9 mouse cellular contexts compared by ENCODE assay signal in the genomic region with DNA sequence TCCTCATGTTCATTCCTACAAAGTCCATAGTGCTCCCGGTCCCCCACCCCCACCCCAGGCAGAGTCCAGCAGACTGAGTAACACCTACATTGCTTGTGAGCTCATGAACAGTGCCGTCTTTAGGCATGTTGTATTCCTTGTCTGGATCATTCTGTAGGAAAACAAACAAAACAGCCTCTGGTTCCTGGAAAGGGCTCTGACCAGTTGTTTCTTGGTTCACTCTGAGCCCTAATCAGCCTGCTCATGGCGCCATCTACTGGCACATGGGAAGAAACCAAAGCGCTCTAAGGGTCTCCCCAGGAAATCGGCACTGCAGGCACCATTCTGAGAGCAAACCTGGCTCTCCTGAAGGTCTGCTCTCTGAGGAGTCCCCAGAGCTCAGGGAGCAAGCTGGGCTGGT. TPM values are rescaled to one million over a fixed set of nuclear protein-coding genes. Genes with fewer than 3 reads are reported as not detected.
A peak's percentile ranks its signal among the peaks of the same experiment; 100 is the strongest.
DNase-seq lines count a peak whose midpoint lies in the region; ATAC-seq and TF ChIP-seq lines count a peak whose summit lies in the region.
"Had no signal": no experiment of that assay in that cellular context is flagged by ENCODE, and none has a peak within 500 bp of the region (broad histone marks: within the 10 kb centered on the region; RNA-seq: fewer than 3 reads in every experiment).

No protein-coding gene starts in this region.

- no peaks in the 10 kb centered on the region for H3K9me3 ChIP-seq in forebrain, embryonic 13.5 days (replicated peaks)
- H3K9me3 ChIP-seq in forebrain, embryonic 11.5 days (ENCODE audit: control insufficient read depth, low read length): no peaks in the 10 kb centered on the region
- no peaks in the 10 kb centered on the region for H3K9me3 ChIP-seq in lung, embryonic 15.5 days
- H3K9me3 ChIP-seq in stomach, embryonic 15.5 days: no peaks in the 10 kb centered on the region
- H3K9me3 ChIP-seq: liver, embryonic 15.5 days had no signal

- no peaks in the 10 kb centered on the region for H3K27me3 ChIP-seq in forebrain, embryonic 13.5 days
- no peaks in the 10 kb centered on the region for H3K27me3 ChIP-seq in forebrain, embryonic 11.5 days (ENCODE audit: control insufficient read depth, insufficient read depth, low read length)
- no peaks in the 10 kb centered on the region for H3K27me3 ChIP-seq in testis, adult 2 months (ENCODE audit: control insufficient read depth, insufficient read depth, low read length)
- H3K27me3 ChIP-seq in lung, embryonic 15.5 days: no peaks in the 10 kb centered on the region
- no peaks in the 10 kb centered on the region for H3K27me3 ChIP-seq in stomach, embryonic 15.5 days (replicated peaks)
- H3K27me3 ChIP-seq: liver, embryonic 15.5 days had no signal

- H3K4me2 ChIP-seq in forebrain, embryonic 13.5 days: no peak overlapping the region
- no peak overlapping the region for H3K4me2 ChIP-seq in forebrain, embryonic 11.5 days (ENCODE audit: low read depth, low read length, severe bottlenecking)
- H3K4me2 ChIP-seq in lung, embryonic 15.5 days: no peak overlapping the region
- H3K4me2 ChIP-seq in stomach, embryonic 15.5 days: no peak overlapping the region
- H3K4me2 ChIP-seq: liver, embryonic 15.5 days had no signal

- 35% methylated on average over 5 of the region's 5 CpGs for WGBS in forebrain, embryonic 13.5 days
- 36% methylated on average over 5 of the region's 5 CpGs for WGBS in forebrain, embryonic 11.5 days
- 27% methylated on average over 5 of the region's 5 CpGs for WGBS in lung, embryonic 15.5 days
- 29% methylated on average over 5 of the region's 5 CpGs for WGBS in stomach, embryonic 15.5 days

- no peak for TF ChIP-seq POLR2A in testis, adult 2 months (IDR thresholded peaks at IDR 0.05; ENCODE audit: control insufficient read depth, low read depth, low read length)

- ATAC-seq in forebrain, embryonic 13.5 days: peak; percentile 27; the same call in 1 of the 2 replicates
- ATAC-seq in forebrain, embryonic 11.5 days (replicated peaks; ENCODE audit: low FRiP score): no peak
- peak; percentile 35; the same call in 1 of the 2 replicates for ATAC-seq in lung, embryonic 15.5 days (ENCODE audit: borderline replicate concordance, extremely low read depth, low FRiP score, low TSS enrichment)
- 0 out of 2 replicates have a peak, but pooled peaks have one; percentile 13 for ATAC-seq in stomach, embryonic 15.5 days (ENCODE audit: insufficient read depth, low FRiP score, low read depth)

- peak; percentile 35; the same call in 1 of the 2 replicates for TF ChIP-seq CTCF in testis, adult 2 months (IDR thresholded peaks at IDR 0.05; ENCODE audit: control insufficient read depth, insufficient read depth, insufficient replicate concordance, low read depth, low read length)

- DNase-seq in forebrain, embryonic 11.5 days (ENCODE audit: low spot score): no peak
- no peak for DNase-seq in testis, postnatal 14 days (ENCODE audit: low spot score)
- peak; percentile 88 for DNase-seq in embryo, embryonic 10.5 days (ENCODE audit: low spot score)
- peak; percentile 80 for DNase-seq in induced T-regulatory cell, adult 2 months (ENCODE audit: low read depth)

- no peak overlapping the region for H3K4me3 ChIP-seq in forebrain, embryonic 13.5 days
- no peak overlapping the region for H3K4me3 ChIP-seq in forebrain, embryonic 11.5 days (ENCODE audit: low read depth, low read length)
- H3K4me3 ChIP-seq in testis, adult 2 months (ENCODE audit: control insufficient read depth, low read depth, low read length): no peak overlapping the region
- H3K4me3 ChIP-seq in lung, embryonic 15.5 days: no peak overlapping the region
- no peak overlapping the region for H3K4me3 ChIP-seq in stomach, embryonic 15.5 days (replicated peaks)
- H3K4me3 ChIP-seq: liver, embryonic 15.5 days had no signal

- H3K4me1 ChIP-seq in forebrain, embryonic 13.5 days: no peaks in the 10 kb centered on the region
- H3K4me1 ChIP-seq in forebrain, embryonic 11.5 days (replicated peaks; ENCODE audit: control insufficient read depth, insufficient read depth, low read length): no peaks in the 10 kb centered on the region
- H3K4me1 ChIP-seq in testis, adult 2 months (ENCODE audit: control insufficient read depth, insufficient read depth, low read length): no peaks in the 10 kb centered on the region; the same call in 1 of the 2 replicates
- H3K4me1 ChIP-seq in lung, embryonic 15.5 days: peaks cover 7% of the 10 kb centered on the region
- H3K4me1 ChIP-seq in stomach, embryonic 15.5 days: peaks cover 7% of the 10 kb centered on the region; the same call in 1 of the 2 replicates

- H3K9ac ChIP-seq in forebrain, embryonic 13.5 days: no peak overlapping the region; the same call in 1 of the 2 replicates
- H3K9ac ChIP-seq in forebrain, embryonic 11.5 days (ENCODE audit: low read length): no peak overlapping the region
- no peak overlapping the region for H3K9ac ChIP-seq in lung, embryonic 15.5 days
- H3K9ac ChIP-seq in stomach, embryonic 15.5 days: no peak overlapping the region
- H3K9ac ChIP-seq: liver, embryonic 15.5 days had no signal

- peaks cover 99% of the 10 kb centered on the region for H3K36me3 ChIP-seq in forebrain, embryonic 13.5 days (ENCODE audit: poor library complexity, severe bottlenecking)
- H3K36me3 ChIP-seq in forebrain, embryonic 11.5 days (ENCODE audit: control insufficient read depth, insufficient read depth, low read length): no peaks in the 10 kb centered on the region; the same call in 1 of the 2 replicates
- peaks cover 1% of the 10 kb centered on the region for H3K36me3 ChIP-seq in testis, adult 2 months (ENCODE audit: control insufficient read depth, insufficient read depth, low read length)
- H3K36me3 ChIP-seq in lung, embryonic 15.5 days: peaks cover 41% of the 10 kb centered on the region
- H3K36me3 ChIP-seq in stomach, embryonic 15.5 days: peaks cover 17% of the 10 kb centered on the region

- H3K27ac ChIP-seq in forebrain, embryonic 13.5 days: no peak overlapping the region
- H3K27ac ChIP-seq in forebrain, embryonic 11.5 days (ENCODE audit: low read depth, low read length): no peak overlapping the region
- H3K27ac ChIP-seq in testis, adult 2 months (ENCODE audit: control insufficient read depth, insufficient read depth, low read depth, low read length): no peak overlapping the region
- no peak overlapping the region for H3K27ac ChIP-seq in lung, embryonic 15.5 days
- H3K27ac ChIP-seq in stomach, embryonic 15.5 days: no peak overlapping the region
- H3K27ac ChIP-seq: liver, embryonic 15.5 days had no signal

RNA-seq across cellular contexts. Expression of gene Exoc7, which starts 12.7 kb away (rescaled TPM):
- polyA plus RNA-seq in forebrain, embryonic 13.5 days (2015; fragmentation: Nextera tagmentation; extraction: Ambion mirVana): 88.9 and 89.2 TPM in 2 replicates
- polyA plus RNA-seq in forebrain, embryonic 11.5 days (2014; fragmentation: Nextera tagmentation; extraction: Ambion mirVana): 67.8 and 71.1 TPM in 2 replicates
- polyA plus RNA-seq in testis, adult 2 months (2012; rRNA removed): 40.3 and 45.3 TPM in 2 replicates
- 58.4 and 63.5 TPM in 2 replicates for polyA plus RNA-seq in lung, embryonic 15.5 days (2015; fragmentation: Nextera tagmentation; extraction: Ambion mirVana)
- polyA plus RNA-seq in stomach, embryonic 15.5 days (2015; fragmentation: Nextera tagmentation; extraction: Ambion mirVana): 52.3 and 52.9 TPM in 2 replicates

RNA-seq across cellular contexts. Expression of gene Galr2, which starts 13.6 kb away (rescaled TPM):
- polyA plus RNA-seq in forebrain, embryonic 13.5 days (2015; fragmentation: Nextera tagmentation; extraction: Ambion mirVana): 0.09 and 0.16 TPM in 2 replicates
- 0.27 TPM in 1 of 2 replicates, not detected in the other for polyA plus RNA-seq in forebrain, embryonic 11.5 days (2014; fragmentation: Nextera tagmentation; extraction: Ambion mirVana)
- polyA plus RNA-seq in testis, adult 2 months (2012; rRNA removed): 0.59 and 0.78 TPM in 2 replicates
- polyA plus RNA-seq in lung, embryonic 15.5 days (2015; fragmentation: Nextera tagmentation; extraction: Ambion mirVana): 0.07 and 0.24 TPM in 2 replicates
- 0.15 and 0.35 TPM in 2 replicates for polyA plus RNA-seq in stomach, embryonic 15.5 days (2015; fragmentation: Nextera tagmentation; extraction: Ambion mirVana)
- polyA plus RNA-seq: liver, embryonic 15.5 days had no signal

RNA-seq across cellular contexts. Expression of gene Srp68, which starts 20.3 kb away (rescaled TPM):
- polyA plus RNA-seq in forebrain, embryonic 13.5 days (2015; fragmentation: Nextera tagmentation; extraction: Ambion mirVana): 71.8 and 72.1 TPM in 2 replicates
- 81.2 and 83.6 TPM in 2 replicates for polyA plus RNA-seq in forebrain, embryonic 11.5 days (2014; fragmentation: Nextera tagmentation; extraction: Ambion mirVana)
- 49.3 and 49.9 TPM in 2 replicates for polyA plus RNA-seq in testis, adult 2 months (2012; rRNA removed)
- polyA plus RNA-seq in lung, embryonic 15.5 days (2015; fragmentation: Nextera tagmentation; extraction: Ambion mirVana): 89.8 and 95.4 TPM in 2 replicates
- 89.5 and 101 TPM in 2 replicates for polyA plus RNA-seq in stomach, embryonic 15.5 days (2015; fragmentation: Nextera tagmentation; extraction: Ambion mirVana)

RNA-seq across cellular contexts. Expression of gene Foxj1, which starts 40.9 kb away (rescaled TPM):
- 8.1 and 10.6 TPM in 2 replicates for polyA plus RNA-seq in forebrain, embryonic 13.5 days (2015; fragmentation: Nextera tagmentation; extraction: Ambion mirVana)
- polyA plus RNA-seq in forebrain, embryonic 11.5 days (2014; fragmentation: Nextera tagmentation; extraction: Ambion mirVana): 5.3 and 6.8 TPM in 2 replicates
- polyA plus RNA-seq in testis, adult 2 months (2012; rRNA removed): 75.5 and 97.6 TPM in 2 replicates
- polyA plus RNA-seq in lung, embryonic 15.5 days (2015; fragmentation: Nextera tagmentation; extraction: Ambion mirVana): 21.1 and 21.2 TPM in 2 replicates
- 0.97 and 1.1 TPM in 2 replicates for polyA plus RNA-seq in stomach, embryonic 15.5 days (2015; fragmentation: Nextera tagmentation; extraction: Ambion mirVana)

RNA-seq across cellular contexts. Expression of gene Evpl, which starts 56.4 kb away (rescaled TPM):
- polyA plus RNA-seq in forebrain, embryonic 13.5 days (2015; fragmentation: Nextera tagmentation; extraction: Ambion mirVana): 0.12 and 0.14 TPM in 2 replicates
- 0.61 and 0.80 TPM in 2 replicates for polyA plus RNA-seq in forebrain, embryonic 11.5 days (2014; fragmentation: Nextera tagmentation; extraction: Ambion mirVana)
- 1.1 and 1.2 TPM in 2 replicates for polyA plus RNA-seq in testis, adult 2 months (2012; rRNA removed)
- polyA plus RNA-seq in lung, embryonic 15.5 days (2015; fragmentation: Nextera tagmentation; extraction: Ambion mirVana): 5.8 and 6.4 TPM in 2 replicates
- 9.8 and 17.0 TPM in 2 replicates for polyA plus RNA-seq in stomach, embryonic 15.5 days (2015; fragmentation: Nextera tagmentation; extraction: Ambion mirVana)

Comparison
In these comparisons a context has a peak if more than half of its experiments do, and no peak if none do; other contexts are left out.
1. DNase-seq: peak in embryo, embryonic 10.5 days (single experiment) and induced T-regulatory cell, adult 2 months (single experiment); none in forebrain, embryonic 11.5 days (single experiment) and testis, postnatal 14 days (single experiment).